14 mouse cellular contexts compared by ENCODE assay signal in genomic region chr1:54187579-54187978, GRCm38 (mm10). TPM values are rescaled to one million over a fixed set of nuclear protein-coding genes. Genes with fewer than 3 reads are reported as not detected.
A peak's percentile ranks its signal among the peaks of the same experiment; 100 is the strongest.
DNase-seq lines count a peak whose midpoint lies in the region; ATAC-seq and TF ChIP-seq lines count a peak whose summit lies in the region.
"Had no signal": no experiment of that assay in that cellular context is flagged by ENCODE, and none has a peak within 500 bp of the region (broad histone marks: within the 10 kb centered on the region; RNA-seq: fewer than 3 reads in every experiment).

No protein-coding gene starts in this region.

- H3K4me3 ChIP-seq in heart, embryonic 11.5 days (ENCODE audit: low read depth, low read length): no peak overlapping the region
- no peak overlapping the region for H3K4me3 ChIP-seq in lung, postnatal 0 days (ENCODE audit: low read depth, low read length)
- H3K4me3 ChIP-seq in lung, adult 2 months (replicated peaks; ENCODE audit: extremely low read depth, low read depth, low read length): no peak overlapping the region
- H3K4me3 ChIP-seq in heart, embryonic 13.5 days: no peak overlapping the region
- H3K4me3 ChIP-seq in myocyte: no peak overlapping the region
- H3K4me3 ChIP-seq: forebrain, embryonic 13.5 days; limb, embryonic 13.5 days; midbrain, embryonic 10.5 days; stomach, embryonic 15.5 days had no signal

- peaks cover 20% of the 10 kb centered on the region for H3K79me2 ChIP-seq in myocyte (ENCODE audit: control insufficient read depth, insufficient read depth)

- no peak for ATAC-seq in heart, embryonic 11.5 days (replicated peaks; ENCODE audit: insufficient number of reproducible peaks, low FRiP score, low TSS enrichment)
- peak; percentile 53 for ATAC-seq in lung, postnatal 0 days
- ATAC-seq in heart, embryonic 13.5 days (ENCODE audit: extremely low read depth, insufficient number of reproducible peaks, low FRiP score, low TSS enrichment): no peak
- ATAC-seq: forebrain, embryonic 13.5 days; intestine, embryonic 16.5 days had no signal

- H3K4me2 ChIP-seq in heart, embryonic 11.5 days: no peak overlapping the region
- no peak overlapping the region for H3K4me2 ChIP-seq in lung, postnatal 0 days (replicated peaks; ENCODE audit: low read depth, low read length)
- peak overlapping the region; percentile 6; the same call in 1 of the 2 replicates for H3K4me2 ChIP-seq in heart, embryonic 13.5 days
- H3K4me2 ChIP-seq in myocyte (ENCODE audit: low read depth): peak overlapping the region; percentile 55
- H3K4me2 ChIP-seq: forebrain, embryonic 13.5 days; limb, embryonic 13.5 days; stomach, embryonic 15.5 days had no signal

- no peaks in the 10 kb centered on the region for H3K36me3 ChIP-seq in heart, embryonic 11.5 days (ENCODE audit: control insufficient read depth, insufficient read depth, low read length)
- no peaks in the 10 kb centered on the region for H3K36me3 ChIP-seq in lung, postnatal 0 days (ENCODE audit: insufficient read depth, low read length)
- no peaks in the 10 kb centered on the region for H3K36me3 ChIP-seq in heart, embryonic 13.5 days
- H3K36me3 ChIP-seq in myocyte (ENCODE audit: control insufficient read depth, insufficient read depth): no peaks in the 10 kb centered on the region
- H3K36me3 ChIP-seq: limb, embryonic 13.5 days; midbrain, embryonic 10.5 days; stomach, embryonic 15.5 days had no signal

- TF ChIP-seq EP300 in lung, postnatal 0 days (IDR thresholded peaks at IDR 0.05): no peak

- no peaks in the 10 kb centered on the region for H3K9me3 ChIP-seq in heart, embryonic 11.5 days (replicated peaks; ENCODE audit: control insufficient read depth, low read length)
- H3K9me3 ChIP-seq in lung, postnatal 0 days (ENCODE audit: low read length): no peaks in the 10 kb centered on the region
- no peaks in the 10 kb centered on the region for H3K9me3 ChIP-seq in heart, embryonic 13.5 days
- H3K9me3 ChIP-seq: forebrain, embryonic 13.5 days; limb, embryonic 13.5 days; midbrain, embryonic 10.5 days; stomach, embryonic 15.5 days had no signal

- DNase-seq in heart, adult 11 months: peak; percentile 90
- DNase-seq in lung, postnatal 0 days (ENCODE audit: low spot score): peak; percentile 62
- DNase-seq in lung, adult 2 months: no peak
- no peak for DNase-seq in right cerebral cortex, postnatal 14 days
- DNase-seq: retina, postnatal 1 day; spleen, adult 18-20 months had no signal

- 44% methylated on average over 4 of the region's 4 CpGs for WGBS in heart, embryonic 11.5 days (ENCODE audit: insufficient replicate concordance)
- WGBS in lung, postnatal 0 days: 27% methylated on average over 4 of the region's 4 CpGs
- 31% methylated on average over 4 of the region's 4 CpGs for WGBS in lung, adult 2 months
- 28% methylated on average over 4 of the region's 4 CpGs for WGBS in heart, embryonic 13.5 days

- no peak overlapping the region for H3ac ChIP-seq in myocyte (ENCODE audit: control insufficient read depth, insufficient read length)

- H3K27me3 ChIP-seq in heart, embryonic 11.5 days (ENCODE audit: control insufficient read depth, insufficient read depth, low read length): no peaks in the 10 kb centered on the region
- H3K27me3 ChIP-seq in lung, postnatal 0 days (replicated peaks; ENCODE audit: insufficient read depth, low read length): no peaks in the 10 kb centered on the region
- H3K27me3 ChIP-seq in heart, embryonic 13.5 days (replicated peaks): no peaks in the 10 kb centered on the region
- no peaks in the 10 kb centered on the region for H3K27me3 ChIP-seq in myocyte (ENCODE audit: control insufficient read depth, insufficient read depth, insufficient read length)
- H3K27me3 ChIP-seq: stomach, embryonic 15.5 days had no signal

- H3K27ac ChIP-seq in heart, embryonic 11.5 days (ENCODE audit: low read depth, low read length): no peak overlapping the region
- H3K27ac ChIP-seq in lung, postnatal 0 days (ENCODE audit: low read length): no peak overlapping the region
- 0 out of 2 replicates have a peak overlapping the region, but pooled peaks have one; percentile 32 for H3K27ac ChIP-seq in heart, embryonic 13.5 days (replicated peaks)
- H3K27ac ChIP-seq: forebrain, embryonic 13.5 days; limb, embryonic 13.5 days; midbrain, embryonic 10.5 days; stomach, embryonic 15.5 days had no signal

- peaks cover 16% of the 10 kb centered on the region for H3K4me1 ChIP-seq in heart, embryonic 11.5 days (ENCODE audit: control insufficient read depth, insufficient read depth, low read length)
- H3K4me1 ChIP-seq in lung, postnatal 0 days (ENCODE audit: insufficient read depth, low read depth, low read length): no peaks in the 10 kb centered on the region
- H3K4me1 ChIP-seq in lung, adult 2 months (ENCODE audit: control insufficient read depth, insufficient read depth, low read length): no peaks in the 10 kb centered on the region
- peaks cover 25% of the 10 kb centered on the region for H3K4me1 ChIP-seq in heart, embryonic 13.5 days
- H3K4me1 ChIP-seq: forebrain, embryonic 13.5 days; limb, embryonic 13.5 days; midbrain, embryonic 10.5 days; stomach, embryonic 15.5 days had no signal

- TF ChIP-seq CTCF in lung, postnatal 0 days (IDR thresholded peaks at IDR 0.05): no peak
- no peak for TF ChIP-seq CTCF in lung, adult 2 months (IDR thresholded peaks at IDR 0.05; ENCODE audit: insufficient read depth, low read length)

- TF ChIP-seq POLR2A in lung, adult 2 months (IDR thresholded peaks at IDR 0.05; ENCODE audit: borderline replicate concordance, extremely low read depth, low read depth, low read length): no peak
- TF ChIP-seq POLR2A in myocyte (IDR thresholded peaks at IDR 0.05; ENCODE audit: insufficient read length, low read depth): no peak

- no peak overlapping the region for H3K9ac ChIP-seq in heart, embryonic 11.5 days (ENCODE audit: low read depth, low read length)
- H3K9ac ChIP-seq in lung, postnatal 0 days (replicated peaks; ENCODE audit: low read depth): no peak overlapping the region
- H3K9ac ChIP-seq in heart, embryonic 13.5 days: no peak overlapping the region
- H3K9ac ChIP-seq: forebrain, embryonic 13.5 days; limb, embryonic 13.5 days; stomach, embryonic 15.5 days had no signal

TF ChIP-seq in myocyte, 11 proteins besides CTCF, POLR2A, EP300 and RAD21:
- no peak for TF ChIP-seq POLR2AphosphoS2 (IDR thresholded peaks at IDR 0.05; ENCODE audit: insufficient read length, low read depth)
- no peak for TF ChIP-seq REST (IDR thresholded peaks at IDR 0.05; ENCODE audit: insufficient read depth, insufficient read length)
- TF ChIP-seq SRF (IDR thresholded peaks at IDR 0.05; ENCODE audit: control insufficient read depth, insufficient read length, low read depth): no peak
- TF ChIP-seq MYOG (IDR thresholded peaks at IDR 0.05; ENCODE audit: control insufficient read depth in 1 of 3, insufficient read depth in 1 of 3, insufficient read length in 2 of 3, low read depth in 2 of 3): no peak
- TF ChIP-seq USF1 (IDR thresholded peaks at IDR 0.05; ENCODE audit: low read depth): no peak
- no peak for TF ChIP-seq MYOD1 (IDR thresholded peaks at IDR 0.05; ENCODE audit: control insufficient read depth in 1 of 3, insufficient read length in 2 of 3, low read depth in 2 of 3)
TF ChIP-seq in myocyte: peak in this region for 0.

RNA-seq across cellular contexts. Expression of gene Hecw2, which starts 7.4 kb away (rescaled TPM):
- polyA plus RNA-seq in heart, embryonic 11.5 days (2014; fragmentation: Nextera tagmentation; extraction: Ambion mirVana): 5.1 and 6.5 TPM in 2 replicates
- 4.8 and 5.1 TPM in 2 replicates for polyA plus RNA-seq in lung, postnatal 0 days (2015; fragmentation: Nextera tagmentation; extraction: Ambion mirVana)
- 5.8 and 7.7 TPM in 2 replicates for polyA plus RNA-seq in lung, adult 2 months (2012; rRNA removed)
- polyA plus RNA-seq in heart, embryonic 13.5 days (2015; fragmentation: Nextera tagmentation; extraction: Ambion mirVana): 4.9 and 6.0 TPM in 2 replicates
- polyA plus RNA-seq in myocyte (2012; fragmentation: generic; extraction: Trizol): 4.6 TPM

Comparison
In these comparisons a context has a peak if more than half of its experiments do, and no peak if none do; other contexts are left out.
1. DNase-seq: peak in heart, adult 11 months (single experiment) and lung, postnatal 0 days (single experiment); none in lung, adult 2 months (single experiment) and right cerebral cortex, postnatal 14 days (single experiment).
2. H3K4me2 ChIP-seq: peak in heart, embryonic 13.5 days (single experiment) and myocyte (single experiment); none in heart, embryonic 11.5 days (single experiment) and lung, postnatal 0 days (single experiment).